Mouse (Mus musculus): ENCODE measurements around the gene Trpm2. TPM values are rescaled to one million over a fixed set of nuclear protein-coding genes. Genes with fewer than 3 reads are reported as not detected.
"Not testable (repeated sequence)": the region's sequence is repeated elsewhere in the genome, so short reads cannot be mapped to it uniquely, and the experiment has no call there.

The Trpm2 gene
- 1 to 10 TPM; 2.2 to 4.7 TPM for total RNA-seq (2021)
- long read RNA-seq, experiment 1, partial matches to known transcripts = 3 of 3 reads
- long read RNA-seq, experiment 1, other reads (novel, unspliced or antisense) = 0 of 3 reads
- long read RNA-seq, experiment 2, partial matches to known transcripts = 1 of 1 reads
- long read RNA-seq, experiment 2, other reads (novel, unspliced or antisense) = 0 of 1 reads

DNA sequence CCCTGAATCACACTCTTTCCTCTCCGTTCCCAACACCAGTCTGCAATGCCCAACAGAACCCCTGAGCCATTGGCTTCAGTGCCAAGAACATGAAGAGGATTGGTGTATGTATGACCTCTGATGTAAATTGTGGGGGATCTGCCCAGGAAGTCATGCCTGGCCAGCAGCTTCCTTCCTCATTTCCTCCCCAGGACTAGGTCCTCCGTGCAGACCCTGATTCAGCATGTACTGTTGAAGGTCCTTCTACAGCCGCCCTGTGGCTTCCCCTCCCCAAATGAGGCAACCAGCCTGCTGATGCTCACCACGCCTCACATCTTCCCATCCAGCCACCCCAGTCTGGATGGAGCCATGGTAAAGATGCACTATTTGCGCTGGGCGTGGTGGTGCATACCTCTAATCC lies at the start of gene Trpm2:
Trpm2 (minus strand) TSS at position 83 of the 400 bp plus-strand sequence.
- peak in 1 of 2 experiments; percentile 15 for DNase-seq

DNA sequence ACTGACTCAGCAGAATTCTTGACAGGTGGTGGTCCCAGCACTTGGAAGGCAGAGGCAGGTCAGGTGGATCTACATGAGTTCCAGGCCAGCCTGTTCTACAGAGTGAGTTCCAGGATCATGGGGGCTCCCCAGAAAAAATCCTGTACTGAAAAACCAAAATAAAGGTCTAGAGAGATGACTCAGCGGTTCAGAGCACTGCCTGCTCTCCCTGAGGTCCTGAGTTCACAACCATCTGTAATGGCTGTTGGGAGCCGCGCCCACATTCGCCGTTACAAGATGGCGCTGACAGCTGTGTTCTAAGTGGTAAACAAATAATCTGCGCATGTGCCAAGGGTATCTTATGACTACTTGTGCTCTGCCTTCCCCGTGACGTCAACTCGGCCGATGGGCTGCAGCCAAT lies 49.6 kb upstream of the Trpm2 start:
- not testable (repeated sequence) for DNase-seq

DNA sequence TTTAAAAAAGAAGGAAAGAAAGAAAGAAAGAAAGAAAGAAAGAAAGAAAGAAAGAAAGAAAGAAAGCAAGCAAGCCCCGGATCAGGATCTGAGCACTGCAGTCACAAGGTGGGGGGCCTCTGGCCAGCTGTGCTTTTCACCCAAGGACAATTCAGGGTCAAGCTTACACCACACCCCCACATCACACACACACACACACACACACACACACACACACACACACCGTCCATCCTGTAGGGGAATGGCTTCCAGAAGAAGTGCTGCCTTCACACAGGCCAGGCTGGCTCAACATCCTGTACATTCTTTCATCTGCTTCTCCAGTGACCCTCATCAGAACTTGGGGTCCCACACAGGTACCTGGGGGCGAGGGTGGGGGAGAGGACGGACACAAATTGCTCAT lies 48.9 kb upstream of the Trpm2 start:
- no peak for DNase-seq

DNA sequence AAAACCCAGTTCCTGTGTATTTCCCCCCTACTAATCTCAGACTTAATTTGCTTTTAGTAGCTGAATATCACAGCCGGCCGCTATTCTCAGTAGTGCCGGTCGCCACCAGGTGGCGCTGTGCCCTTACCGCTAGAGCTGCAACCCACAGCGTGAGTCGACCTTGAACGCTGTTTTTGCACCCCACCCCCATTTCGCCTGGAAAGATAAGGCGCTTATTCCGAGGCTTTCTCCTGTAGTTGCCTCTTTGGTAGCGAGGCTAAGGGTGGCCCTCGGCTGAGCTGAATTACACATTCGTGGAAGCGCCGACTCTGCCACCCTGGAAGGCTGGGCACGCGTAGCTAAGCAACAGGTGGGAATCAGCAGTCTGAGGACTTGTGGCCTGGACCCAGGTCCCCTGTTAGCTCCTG lies 48.4 kb upstream of the Trpm2 start:
- peak; percentile 84 to 91 for DNase-seq

DNA sequence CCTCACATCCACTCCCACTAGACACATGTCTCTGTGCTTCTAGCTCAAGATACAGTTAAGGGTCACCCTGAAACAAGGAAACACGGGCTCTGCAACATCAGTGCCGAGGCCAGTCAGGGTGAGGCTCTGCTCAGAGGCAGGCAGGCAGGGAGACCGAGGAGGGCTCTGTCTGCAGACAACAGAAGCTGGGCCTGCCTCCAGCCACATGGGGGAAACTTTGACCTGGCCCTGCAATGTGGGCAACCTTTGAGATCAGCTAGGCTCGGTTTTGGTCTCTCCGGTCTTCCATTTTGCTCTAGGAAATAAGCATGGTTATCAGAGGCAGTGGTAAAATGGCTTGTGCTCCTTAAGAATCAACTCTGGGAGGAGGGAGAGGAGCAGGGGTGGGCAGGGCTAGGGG lies 46.0 kb upstream of the Trpm2 start:
- no peak for DNase-seq

DNA sequence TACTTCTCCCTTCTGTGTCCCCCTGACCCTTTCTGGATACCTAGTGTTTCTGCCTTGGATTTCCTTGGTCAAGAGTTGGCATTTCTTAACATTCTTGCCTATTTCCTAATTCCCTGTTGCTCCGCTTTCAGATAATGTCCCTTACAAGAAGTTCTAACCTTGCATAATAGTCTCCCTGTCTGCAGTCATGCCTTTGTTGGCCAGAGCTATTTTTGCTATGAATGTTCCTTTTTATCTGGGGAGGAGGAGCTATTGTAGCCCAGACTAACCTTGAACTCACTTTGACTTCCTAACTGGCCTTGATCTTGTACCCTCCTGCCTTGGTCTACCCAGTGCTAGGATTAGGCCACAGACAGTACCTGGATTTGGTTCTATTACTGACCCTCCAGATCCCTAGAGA lies 45.1 kb upstream of the Trpm2 start:
- DNase-seq = no peak

DNA sequence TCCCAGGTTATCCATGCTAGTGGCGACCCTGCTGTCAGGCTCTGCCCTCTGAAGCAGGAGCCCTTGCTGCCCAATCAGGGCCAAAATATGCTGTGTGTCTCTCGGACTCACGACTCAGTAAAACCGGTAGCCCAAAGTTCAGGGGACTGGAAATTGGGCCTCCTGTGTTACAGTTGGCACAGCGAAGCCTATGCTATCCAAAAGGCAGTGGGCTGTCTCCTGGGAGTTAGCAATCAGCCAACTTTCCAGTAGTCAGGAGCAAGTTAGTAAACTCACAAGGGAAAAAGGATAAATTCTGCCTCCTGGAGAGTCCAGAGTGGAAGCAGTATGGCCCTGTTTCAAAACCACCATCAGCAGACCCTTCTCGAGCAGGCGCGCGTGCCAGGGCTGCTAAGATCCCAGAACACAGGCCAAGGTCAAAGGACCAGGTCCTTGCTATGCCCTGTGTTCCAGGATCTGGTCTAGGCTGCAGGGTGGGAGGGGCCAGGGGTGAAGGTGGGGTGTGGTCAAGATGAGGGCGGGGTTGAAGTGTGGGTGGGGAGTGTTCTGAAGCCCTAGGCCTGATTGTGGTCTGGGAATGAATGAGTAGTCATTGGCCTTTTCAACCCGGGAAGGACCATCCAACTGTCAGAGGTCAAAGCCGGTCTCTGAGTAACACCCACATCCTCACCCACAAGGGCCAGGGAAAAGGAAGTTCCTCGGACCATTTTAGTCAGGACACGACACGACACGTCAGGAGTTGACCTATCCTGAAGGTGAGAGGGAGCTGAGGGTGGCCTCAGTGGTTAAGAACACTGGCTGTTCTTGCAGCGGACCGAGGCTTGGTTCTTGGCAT lies 42.5 kb upstream of the Trpm2 start:
- DNase-seq = peak in 1 of 2 experiments; percentile 40

DNA sequence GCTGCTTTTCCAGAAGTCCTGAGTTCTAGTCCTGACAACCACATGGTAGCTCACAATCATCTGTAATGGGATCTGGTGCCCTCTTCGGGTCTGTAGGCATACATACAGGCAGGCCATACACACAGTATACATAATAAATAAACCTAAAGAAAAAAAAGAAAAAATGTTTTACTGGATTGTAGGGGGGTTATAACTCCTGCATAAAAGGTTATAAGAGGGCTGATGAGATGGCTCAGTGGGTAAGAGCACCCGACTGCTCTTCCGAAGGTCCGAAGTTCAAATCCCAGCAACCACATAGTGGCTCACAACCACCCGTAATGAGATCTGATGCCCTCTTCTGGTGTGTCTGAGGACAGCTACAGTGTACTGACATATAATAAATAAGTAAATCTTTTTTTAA lies 40.8 kb upstream of the Trpm2 start:
- DNase-seq = not testable (repeated sequence)

DNA sequence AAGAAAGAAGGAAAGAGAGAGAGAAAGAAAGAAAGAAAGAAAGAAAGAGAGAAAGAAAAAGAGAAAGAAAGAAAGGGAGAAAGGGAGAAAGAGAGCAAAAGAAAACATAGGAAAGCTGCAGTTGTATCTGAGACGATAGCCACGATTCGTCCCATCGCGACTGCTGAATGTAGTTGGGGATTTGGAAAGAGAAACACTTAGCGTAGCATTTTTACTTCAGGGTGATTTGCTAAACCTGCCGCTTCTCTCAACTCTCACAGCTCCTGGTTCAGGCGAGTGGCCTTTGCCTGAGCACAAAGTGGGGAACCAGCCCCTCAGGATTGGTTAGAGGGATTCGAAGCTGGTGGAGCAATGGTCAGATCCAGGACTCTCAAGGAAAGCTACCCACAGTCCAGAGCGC lies 40.0 kb upstream of the Trpm2 start:
- no peak for DNase-seq

DNA sequence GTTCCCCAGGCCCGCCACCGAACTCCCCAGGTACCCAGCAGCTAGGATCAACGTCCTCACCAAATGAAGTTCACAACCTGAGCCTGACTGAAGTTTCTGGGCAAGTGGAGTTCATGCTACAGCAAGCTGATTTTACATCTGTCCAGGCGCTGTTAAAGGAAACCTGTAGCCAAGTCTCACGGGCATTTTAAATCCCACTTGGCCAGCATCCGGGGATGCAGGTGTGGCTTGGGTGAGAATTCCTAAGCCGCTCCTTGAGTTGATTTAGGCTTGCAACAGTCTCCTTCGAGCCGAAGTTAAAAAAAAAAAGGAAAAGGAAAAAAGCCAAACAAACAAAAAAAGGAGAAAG lies 39.6 kb upstream of the Trpm2 start, which contains the start of gene Pfkl:
Pfkl (minus strand) TSS at position 139 of the 349 bp plus-strand sequence.
- no peak for DNase-seq

DNA sequence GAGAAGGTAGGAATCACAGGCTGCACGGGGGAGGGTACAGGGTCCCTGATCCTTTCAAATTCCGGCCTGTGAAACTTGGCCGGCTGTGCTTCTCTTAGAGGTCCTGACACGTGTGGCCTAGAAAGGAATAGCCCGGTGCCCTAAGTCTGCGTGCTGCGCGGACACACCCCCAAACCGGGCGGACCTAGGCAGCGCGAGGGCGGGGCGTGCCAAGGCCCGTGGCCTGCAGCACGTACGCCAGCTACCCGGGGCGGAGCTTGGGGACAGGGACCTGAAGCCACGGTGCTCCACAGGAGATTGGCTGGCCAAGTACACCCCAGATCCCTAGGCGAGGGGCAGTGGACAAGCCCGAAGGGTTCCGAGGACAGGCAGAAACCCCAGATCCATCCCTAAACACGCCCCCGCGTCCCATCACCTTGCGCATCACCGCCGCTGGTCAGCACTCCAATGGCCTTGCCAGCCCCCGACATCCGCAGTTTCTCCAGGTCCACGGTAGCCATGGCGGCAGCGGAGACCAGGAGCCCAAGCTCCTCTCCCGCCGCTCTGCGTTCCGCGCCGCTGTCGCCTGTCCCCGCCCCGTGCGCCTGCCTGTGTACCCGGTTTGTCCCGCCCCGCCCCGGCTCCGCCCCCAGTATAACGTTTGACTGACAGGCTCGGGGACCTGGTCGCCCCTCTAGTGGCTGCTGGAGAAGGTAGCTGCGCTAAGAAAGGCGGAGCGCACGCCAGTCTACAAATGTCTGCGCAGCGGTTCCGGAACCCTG lies 39.0 kb upstream of the Trpm2 start:
- peak; percentile 98 to 99 for DNase-seq

DNA sequence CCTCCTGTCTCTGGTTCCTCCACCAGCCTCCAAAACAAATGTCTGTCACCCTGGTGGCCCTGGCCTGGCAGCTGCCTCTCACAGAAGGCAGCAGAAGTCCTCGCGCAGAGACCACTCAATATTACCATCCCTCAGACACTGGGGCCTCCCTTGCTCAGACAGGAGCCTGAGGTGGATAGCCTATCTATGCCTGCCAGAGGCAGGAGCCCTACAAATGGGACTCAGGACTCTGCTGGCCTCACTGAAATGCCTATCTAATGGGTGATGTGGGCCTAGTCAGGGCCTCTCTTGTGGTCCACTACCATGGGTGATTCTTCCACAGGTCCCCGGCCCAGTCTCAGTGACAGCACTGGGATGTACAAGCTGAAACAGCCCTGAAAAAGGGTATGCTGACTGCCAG lies 37.8 kb upstream of the Trpm2 start:
- DNase-seq = no peak

DNA sequence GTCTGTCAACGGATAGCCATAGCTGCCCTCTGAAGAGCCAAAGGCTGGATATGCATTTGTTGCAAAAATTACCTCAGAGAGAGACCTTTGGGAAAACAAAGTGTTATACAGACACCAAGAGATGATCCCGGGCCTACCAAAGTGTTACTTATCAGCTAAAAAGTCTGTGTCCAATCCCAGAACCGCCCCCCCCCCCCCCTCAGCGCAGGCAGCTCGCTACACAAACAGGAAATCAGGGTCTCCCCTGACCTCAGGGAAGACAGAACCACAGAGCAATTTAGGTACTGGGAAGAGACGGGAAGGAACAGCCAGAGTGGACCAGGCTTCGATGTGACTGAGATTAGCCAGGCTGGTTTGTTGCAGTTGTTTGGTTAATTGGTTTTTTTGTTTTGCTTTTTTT lies 36.8 kb upstream of the Trpm2 start:
- no peak for DNase-seq

DNA sequence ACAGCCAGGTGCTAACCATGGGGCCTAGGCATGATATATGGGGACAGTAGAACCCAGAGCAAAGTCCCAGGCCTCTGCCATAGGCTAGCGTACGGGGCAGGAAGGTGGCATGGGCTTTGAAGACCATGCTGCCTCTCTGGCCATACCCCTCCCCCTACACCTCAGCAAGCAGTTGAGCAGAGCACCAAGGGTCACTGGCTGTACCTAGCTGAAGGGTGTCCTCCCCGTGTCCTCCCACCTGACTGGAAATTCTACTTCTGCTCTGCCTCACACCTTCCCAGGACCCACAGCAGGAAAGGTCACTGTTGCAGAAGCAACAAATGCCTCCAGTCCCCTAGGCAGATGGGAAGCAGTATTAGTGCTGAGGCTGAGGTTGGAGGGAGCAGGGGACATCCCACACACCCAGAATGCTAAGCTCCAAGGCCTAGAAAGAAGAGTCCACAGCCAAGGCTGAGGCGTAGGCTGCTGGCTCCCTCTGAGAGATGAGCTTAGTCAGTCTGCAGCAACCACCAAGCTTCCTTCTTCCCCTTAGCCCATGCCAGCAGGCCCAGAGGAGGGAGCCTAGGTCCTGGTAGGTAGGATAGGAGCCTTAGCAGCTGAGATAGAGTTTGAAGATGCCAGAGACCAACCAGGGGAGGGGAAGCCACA lies 35.6 kb upstream of the Trpm2 start:
- DNase-seq = no peak

DNA sequence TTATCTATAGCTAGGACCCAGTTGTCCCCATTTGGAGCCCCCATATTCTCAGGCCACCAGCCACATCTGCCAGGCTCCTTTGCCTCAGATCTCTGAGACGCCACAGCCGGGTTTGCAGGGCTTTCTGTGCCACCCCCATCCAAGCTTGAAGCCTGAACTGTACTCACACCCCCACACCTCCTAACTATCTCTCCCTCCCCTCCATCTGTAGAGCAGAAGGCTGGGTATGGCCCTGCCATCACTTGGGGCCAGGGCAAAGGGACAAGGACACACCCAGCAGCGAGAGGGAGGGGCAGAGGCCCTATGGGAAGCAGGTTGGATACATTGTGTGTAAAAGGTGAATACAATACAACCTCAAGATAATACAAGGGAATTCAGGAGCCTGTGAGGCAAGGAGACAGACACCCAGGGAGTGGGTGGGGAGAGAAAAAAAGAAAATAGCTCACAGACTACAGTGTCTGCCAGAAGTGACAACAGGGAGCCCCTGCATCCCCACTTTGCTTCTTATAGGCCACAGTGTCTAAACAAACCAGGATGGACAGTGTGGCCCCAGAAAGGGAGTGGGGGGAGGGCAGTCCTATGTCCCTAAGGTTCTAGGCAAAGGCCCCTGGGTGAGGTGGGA lies 34.2 kb upstream of the Trpm2 start:
- DNase-seq = no peak

DNA sequence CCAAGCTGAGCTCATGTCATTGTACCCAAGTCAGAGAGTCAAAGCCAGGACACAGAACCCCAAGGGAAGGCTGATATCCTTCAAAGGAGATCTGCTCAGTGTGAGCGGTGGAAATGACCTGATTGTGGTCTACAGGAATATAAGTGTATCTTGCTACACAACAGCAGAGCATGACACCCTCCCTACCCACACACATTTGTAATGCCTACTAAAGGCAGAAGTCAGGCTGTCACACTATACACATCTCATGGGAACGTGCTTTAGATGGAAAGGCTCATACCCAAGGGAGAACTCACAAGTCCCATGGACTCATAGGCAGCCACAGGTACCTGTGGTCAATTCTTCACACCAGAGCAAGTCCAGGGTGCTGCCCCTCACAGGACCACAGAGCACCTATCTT lies 32.0 kb upstream of the Trpm2 start:
- DNase-seq = no peak

DNA sequence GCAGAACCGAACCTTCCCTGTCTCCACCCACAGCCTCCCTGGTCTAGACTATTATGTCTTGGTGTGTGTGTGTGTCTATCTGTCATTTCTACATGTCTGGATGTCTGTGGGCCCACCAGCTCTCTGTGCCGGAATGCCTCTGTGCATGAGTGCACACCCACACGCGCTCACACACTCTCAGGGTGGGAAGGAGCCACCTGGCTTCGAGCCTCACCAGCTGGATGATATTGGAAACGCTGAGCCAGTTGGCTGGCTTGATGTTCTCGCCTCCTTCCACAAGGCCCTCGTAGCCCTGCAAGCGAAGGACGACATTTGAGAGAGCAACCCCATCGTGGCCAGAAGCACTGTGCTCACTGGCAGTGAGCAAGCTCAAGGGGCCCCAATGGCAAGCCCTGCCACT lies 31.4 kb upstream of the Trpm2 start:
- DNase-seq = no peak

DNA sequence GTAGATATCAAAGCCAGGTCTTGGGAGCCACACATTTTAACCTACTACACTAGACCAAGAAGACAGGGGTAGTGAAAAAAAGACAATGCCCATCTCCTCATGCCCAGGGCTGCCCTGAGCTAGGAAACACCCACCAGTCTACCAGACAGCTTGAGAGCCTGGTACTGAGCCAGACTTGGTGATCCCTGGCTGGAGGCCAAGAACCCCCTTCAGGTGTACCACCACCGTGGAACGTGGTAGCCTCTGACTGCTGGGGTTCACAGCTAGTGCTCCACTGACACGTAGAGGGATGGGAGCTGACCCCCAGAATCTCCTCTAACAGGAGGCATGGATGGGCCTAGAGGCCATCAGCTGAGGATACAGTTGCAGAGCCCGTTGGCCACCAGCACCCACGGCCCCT lies 29.8 kb upstream of the Trpm2 start:
- no peak for DNase-seq

DNA sequence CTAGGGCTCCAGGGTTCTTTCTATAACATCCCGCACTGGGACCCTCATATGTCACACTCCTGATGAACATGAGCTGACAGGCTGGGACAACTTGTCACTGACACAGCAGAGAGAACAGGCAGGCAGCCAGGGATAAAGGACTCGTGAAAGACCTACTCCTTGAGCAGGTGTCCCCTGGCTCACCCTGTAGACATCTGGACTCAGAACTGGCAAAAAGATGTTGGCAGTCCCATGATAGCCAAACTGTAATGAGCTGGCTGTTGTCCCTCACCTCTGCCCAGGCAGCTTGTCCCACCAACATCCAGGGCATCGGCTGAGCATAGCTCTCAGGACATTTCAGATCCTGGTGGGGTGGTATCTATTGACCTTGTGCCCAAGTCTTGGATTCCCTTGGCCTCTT lies 25.3 kb upstream of the Trpm2 start:
- DNase-seq = no peak

DNA sequence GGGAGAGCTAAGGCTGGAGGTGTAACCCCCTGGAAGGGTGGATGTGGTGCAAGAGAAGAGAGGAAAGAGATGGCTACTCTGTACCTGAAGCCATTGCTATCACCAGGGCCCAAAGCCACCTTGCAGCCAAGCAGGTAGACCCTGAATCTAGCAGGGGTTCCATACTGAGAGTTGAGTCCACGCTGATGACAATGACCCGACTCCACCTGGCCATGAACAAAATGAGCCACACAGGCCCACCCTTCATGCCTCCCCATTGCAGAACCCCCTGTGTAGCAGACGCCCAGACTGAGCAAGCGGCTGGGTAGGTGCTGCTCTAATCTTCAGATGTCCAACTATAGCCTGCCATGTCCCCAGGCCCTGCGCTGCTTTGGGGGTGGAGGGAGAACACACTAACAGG lies 15.4 kb upstream of the Trpm2 start:
- no peak for DNase-seq

DNA sequence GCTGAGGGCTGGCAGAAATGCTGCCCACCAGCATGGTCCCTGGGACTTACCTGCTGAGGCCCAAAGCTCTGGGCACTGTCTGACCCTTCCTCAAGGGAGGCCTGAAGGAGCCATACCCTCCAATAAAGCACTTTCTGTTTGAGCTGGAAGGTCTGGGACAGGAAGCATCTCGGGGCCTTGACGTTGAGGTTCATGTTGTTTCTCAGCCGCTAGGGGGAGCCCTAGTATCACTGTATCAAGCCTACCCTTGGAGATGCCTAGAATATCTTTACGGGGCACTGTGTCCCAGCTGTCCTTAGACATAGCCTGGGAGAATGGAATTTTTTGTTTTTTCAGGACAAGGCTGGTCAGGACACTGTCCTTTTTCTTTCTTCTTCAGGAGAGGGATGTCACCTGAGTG lies 14.3 kb upstream of the Trpm2 start:
- peak; percentile 69 to 86 for DNase-seq
